Mouse (Mus musculus): ENCODE results near the gene Cacna2d2. TPM values are rescaled to one million over a fixed set of nuclear protein-coding genes. Genes with fewer than 3 reads are reported as not detected.

Gene Cacna2d2
- polyA plus RNA-seq, 1 experiment: 5.3 TPM

DNA sequence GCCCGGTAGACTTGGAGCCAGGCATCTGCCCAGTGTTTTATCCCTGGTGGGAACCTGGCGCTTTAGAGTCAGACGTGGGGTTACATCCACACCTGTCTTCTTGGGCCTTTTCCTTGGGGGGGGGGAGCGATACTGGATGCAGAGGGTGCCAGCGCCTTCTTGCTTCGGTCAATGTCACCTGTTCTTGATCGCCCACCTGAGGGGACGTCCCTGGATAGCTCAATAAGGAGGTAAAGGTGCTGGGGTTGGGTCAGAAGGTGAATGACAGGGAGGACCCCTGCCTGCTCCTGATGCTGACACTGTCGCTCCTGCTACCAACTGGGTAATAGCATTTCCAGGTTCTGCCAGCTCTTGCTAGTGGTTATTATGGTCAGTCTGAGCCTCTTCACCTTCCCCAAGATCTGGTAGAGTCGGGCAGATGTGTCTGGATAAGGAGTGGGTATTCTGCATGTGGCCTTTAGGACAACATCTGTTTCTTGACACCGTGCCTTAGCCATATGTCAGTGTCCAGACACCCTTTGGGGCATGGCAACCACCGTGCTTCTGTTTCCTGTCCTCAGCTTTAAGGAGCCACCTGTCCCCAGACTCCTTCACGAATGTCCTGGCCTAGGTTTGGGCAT is 1.4 kb downstream of the Cacna2d2 start:
- peaks cover 37% of the 10 kb centered on the region for H3K27me3 ChIP-seq (ENCODE audit: control insufficient read depth, insufficient read depth, low read length)
- H3K4me1 ChIP-seq (ENCODE audit: control insufficient read depth, insufficient read depth, insufficient read length, low read length): peaks cover 5% of the 10 kb centered on the region
- no peak for TF ChIP-seq POLR2A (IDR thresholded peaks at IDR 0.05; ENCODE audit: low read depth, low read length)
- TF ChIP-seq CTCF (IDR thresholded peaks at IDR 0.05; ENCODE audit: extremely low read depth, insufficient read length, insufficient replicate concordance, low read depth, low read length): no peak
- 20% methylated on average over 13 of the region's 13 CpGs for WGBS
- H3K4me3 ChIP-seq (ENCODE audit: low read depth, low read length): no peak overlapping the region; the same call in 1 of the 2 replicates
- no peak overlapping the region for H3K27ac ChIP-seq (ENCODE audit: insufficient read depth, low read depth, low read length)
- no peaks in the 10 kb centered on the region for H3K36me3 ChIP-seq (ENCODE audit: control insufficient read depth, insufficient read depth, low read length)

DNA sequence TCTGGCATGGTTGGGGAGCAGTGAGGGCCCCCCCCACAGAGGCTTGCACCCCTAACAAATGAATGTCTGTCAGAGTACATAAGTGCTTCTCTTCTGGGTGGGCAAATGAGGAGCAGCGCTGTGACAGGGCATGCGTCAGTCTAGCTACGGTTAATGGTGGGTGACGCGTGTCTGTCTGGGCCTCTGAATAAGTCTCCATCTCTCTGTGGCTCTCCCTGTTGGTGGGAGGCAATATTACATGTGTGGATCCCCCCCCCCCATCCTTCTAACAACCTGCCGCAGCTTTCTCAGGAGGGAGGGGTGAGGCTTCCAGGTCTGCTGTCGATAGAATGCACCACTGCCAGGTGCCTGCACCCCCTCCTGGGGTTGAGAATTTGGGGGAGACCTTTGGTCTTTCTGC is 3.7 kb downstream of the Cacna2d2 start:
- TF ChIP-seq POLR2A (IDR thresholded peaks at IDR 0.05; ENCODE audit: low read depth, low read length) (no peak), CTCF (IDR thresholded peaks at IDR 0.05; ENCODE audit: extremely low read depth, insufficient read length, insufficient replicate concordance, low read depth, low read length) (no peak)
- no peak overlapping the region for H3K27ac ChIP-seq (ENCODE audit: insufficient read depth, low read depth, low read length)
- H3K4me3 ChIP-seq (ENCODE audit: low read depth, low read length): no peak overlapping the region
- 61% methylated on average over 7 of the region's 7 CpGs for WGBS
- no peaks in the 10 kb centered on the region for H3K36me3 ChIP-seq (ENCODE audit: control insufficient read depth, insufficient read depth, low read length)
- H3K4me1 ChIP-seq (ENCODE audit: control insufficient read depth, insufficient read depth, insufficient read length, low read length): peaks cover 5% of the 10 kb centered on the region
- H3K27me3 ChIP-seq (ENCODE audit: control insufficient read depth, insufficient read depth, low read length): peaks cover 37% of the 10 kb centered on the region

DNA sequence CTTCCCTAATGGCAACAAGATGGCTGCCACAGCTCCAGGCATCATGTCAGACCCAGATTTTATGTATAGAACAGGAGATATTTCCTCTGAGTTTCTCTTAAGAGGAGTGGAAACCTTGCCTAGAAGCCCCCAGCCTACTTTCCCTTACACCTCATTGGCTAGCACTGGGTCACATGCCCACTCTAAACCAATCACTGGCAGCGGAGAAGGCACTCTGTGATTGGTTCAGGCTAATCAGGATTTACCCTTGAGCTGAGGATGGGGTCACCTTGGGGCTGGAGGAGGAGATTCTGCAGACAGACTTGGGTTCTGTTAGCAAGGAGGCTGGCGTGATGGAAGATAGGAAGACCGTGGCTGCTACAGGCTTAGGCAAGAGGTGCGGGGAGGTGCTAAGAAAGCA is 10.0 kb downstream of the Cacna2d2 start:
- H3K27ac ChIP-seq (ENCODE audit: insufficient read depth, low read depth, low read length): no peak overlapping the region
- no peaks in the 10 kb centered on the region for H3K36me3 ChIP-seq (ENCODE audit: control insufficient read depth, insufficient read depth, low read length)
- 73% methylated on average over 4 of the region's 4 CpGs for WGBS
- H3K4me3 ChIP-seq (ENCODE audit: low read depth, low read length): no peak overlapping the region
- no peaks in the 10 kb centered on the region for H3K27me3 ChIP-seq (ENCODE audit: control insufficient read depth, insufficient read depth, low read length)
- H3K4me1 ChIP-seq (ENCODE audit: control insufficient read depth, insufficient read depth, insufficient read length, low read length): no peaks in the 10 kb centered on the region
- TF ChIP-seq CTCF (IDR thresholded peaks at IDR 0.05; ENCODE audit: extremely low read depth, insufficient read length, insufficient replicate concordance, low read depth, low read length): no peak
- no peak for TF ChIP-seq POLR2A (IDR thresholded peaks at IDR 0.05; ENCODE audit: low read depth, low read length)

DNA sequence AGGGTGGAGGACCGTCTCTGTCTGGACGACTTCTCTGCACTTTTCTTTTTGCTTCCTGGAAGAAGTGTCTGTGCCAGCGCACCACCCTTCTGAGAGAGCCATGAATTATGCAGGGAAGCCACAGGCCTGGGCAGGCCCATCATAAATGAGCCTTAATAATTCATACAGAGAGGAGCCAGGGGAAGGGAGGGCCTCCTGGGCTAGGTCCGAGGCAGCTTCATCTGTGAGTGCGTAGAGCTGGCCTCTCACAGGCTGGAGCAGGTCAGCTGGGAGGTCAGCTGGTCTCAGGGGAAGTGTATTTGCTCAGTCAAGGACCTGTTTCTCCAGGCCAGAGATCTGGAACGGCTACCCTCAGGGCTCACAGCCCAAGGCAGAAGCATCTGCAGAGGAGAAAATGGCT is 17.7 kb downstream of the Cacna2d2 start:
- no peak overlapping the region for H3K27ac ChIP-seq (ENCODE audit: insufficient read depth, low read depth, low read length)
- no peaks in the 10 kb centered on the region for H3K27me3 ChIP-seq (ENCODE audit: control insufficient read depth, insufficient read depth, low read length)
- 36% methylated on average over 6 of the region's 6 CpGs for WGBS
- H3K36me3 ChIP-seq (ENCODE audit: control insufficient read depth, insufficient read depth, low read length): no peaks in the 10 kb centered on the region
- H3K4me1 ChIP-seq (ENCODE audit: control insufficient read depth, insufficient read depth, insufficient read length, low read length): no peaks in the 10 kb centered on the region
- TF ChIP-seq POLR2A (IDR thresholded peaks at IDR 0.05; ENCODE audit: low read depth, low read length) (no peak), CTCF (IDR thresholded peaks at IDR 0.05; ENCODE audit: extremely low read depth, insufficient read length, insufficient replicate concordance, low read depth, low read length) (no peak)
- no peak overlapping the region for H3K4me3 ChIP-seq (ENCODE audit: low read depth, low read length)

DNA sequence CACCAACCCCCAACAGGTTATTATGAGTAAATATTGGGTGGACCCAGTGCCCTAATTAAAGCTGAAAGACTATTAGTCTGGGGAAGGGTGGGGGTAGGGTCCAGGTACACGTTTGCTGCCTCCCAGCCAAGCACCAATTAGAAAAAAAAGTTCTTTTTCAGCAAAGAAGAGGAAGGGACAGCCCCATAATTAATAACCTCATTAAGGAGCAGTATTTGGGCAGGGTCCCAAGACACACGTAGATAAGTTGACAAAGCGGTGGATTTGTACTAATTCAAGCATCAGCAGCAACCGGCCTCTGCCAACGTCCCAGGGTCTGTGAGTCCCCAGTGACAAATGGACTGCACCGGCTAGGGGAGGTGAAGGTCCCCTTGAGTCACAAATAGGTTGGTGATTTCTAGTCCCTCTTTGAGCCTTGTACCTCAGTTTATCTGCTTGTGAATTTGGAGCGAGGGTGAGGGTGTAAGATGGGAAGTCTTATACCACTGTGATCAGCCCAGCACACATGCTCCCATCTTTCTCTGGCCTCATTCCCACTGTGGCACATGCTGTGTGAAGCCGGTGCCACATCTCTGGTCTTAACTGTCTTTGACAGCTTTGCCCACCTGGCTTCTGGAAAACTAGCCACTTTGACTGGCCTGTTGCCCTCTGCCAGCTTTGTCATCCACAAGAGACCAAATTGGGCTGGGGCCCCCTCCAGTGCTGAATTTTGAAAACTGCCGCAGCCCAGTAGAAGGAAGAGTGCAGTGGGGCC is 20.3 kb downstream of the Cacna2d2 start:
- Histone ChIP-seq H3K4me3 (ENCODE audit: low read depth, low read length) (no peak overlapping the region), H3K27ac (ENCODE audit: insufficient read depth, low read depth, low read length) (no peak overlapping the region), H3K27me3 (ENCODE audit: control insufficient read depth, insufficient read depth, low read length) (no peaks in the 10 kb centered on the region), H3K36me3 (ENCODE audit: control insufficient read depth, insufficient read depth, low read length) (no peaks in the 10 kb centered on the region), H3K4me1 (ENCODE audit: control insufficient read depth, insufficient read depth, insufficient read length, low read length) (no peaks in the 10 kb centered on the region)
- WGBS: 58% methylated on average over 9 of the region's 9 CpGs
- TF ChIP-seq POLR2A (IDR thresholded peaks at IDR 0.05; ENCODE audit: low read depth, low read length) (no peak), CTCF (IDR thresholded peaks at IDR 0.05; ENCODE audit: extremely low read depth, insufficient read length, insufficient replicate concordance, low read depth, low read length) (no peak)

DNA sequence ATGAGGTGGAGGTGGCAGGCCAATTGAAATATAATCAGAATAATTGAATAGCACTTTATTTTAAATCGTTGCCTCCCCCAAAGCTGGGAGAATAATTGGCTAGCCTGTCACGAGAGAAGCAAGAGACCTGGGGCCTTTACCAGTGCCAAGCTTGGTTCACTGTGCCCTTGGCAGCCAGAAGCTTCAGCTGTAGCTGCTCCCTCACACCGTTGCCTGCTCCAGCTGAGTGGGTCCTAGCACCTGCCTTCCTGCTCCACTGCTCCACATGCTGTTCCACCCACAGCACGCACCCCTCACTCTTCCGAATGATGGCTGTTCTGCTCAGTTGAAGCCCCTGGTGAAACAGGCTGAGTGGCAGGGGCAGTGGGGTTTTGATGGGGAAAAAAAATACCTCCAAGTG is 21.5 kb downstream of the Cacna2d2 start:
- H3K27ac ChIP-seq (ENCODE audit: insufficient read depth, low read depth, low read length): no peak overlapping the region
- H3K36me3 ChIP-seq (ENCODE audit: control insufficient read depth, insufficient read depth, low read length): no peaks in the 10 kb centered on the region
- no peak overlapping the region for H3K4me3 ChIP-seq (ENCODE audit: low read depth, low read length)
- no peak for TF ChIP-seq CTCF (IDR thresholded peaks at IDR 0.05; ENCODE audit: extremely low read depth, insufficient read length, insufficient replicate concordance, low read depth, low read length)
- TF ChIP-seq POLR2A (IDR thresholded peaks at IDR 0.05; ENCODE audit: low read depth, low read length): no peak
- WGBS: 80% methylated on average over 5 of the region's 5 CpGs
- no peaks in the 10 kb centered on the region for H3K4me1 ChIP-seq (ENCODE audit: control insufficient read depth, insufficient read depth, insufficient read length, low read length)
- H3K27me3 ChIP-seq (ENCODE audit: control insufficient read depth, insufficient read depth, low read length): no peaks in the 10 kb centered on the region

DNA sequence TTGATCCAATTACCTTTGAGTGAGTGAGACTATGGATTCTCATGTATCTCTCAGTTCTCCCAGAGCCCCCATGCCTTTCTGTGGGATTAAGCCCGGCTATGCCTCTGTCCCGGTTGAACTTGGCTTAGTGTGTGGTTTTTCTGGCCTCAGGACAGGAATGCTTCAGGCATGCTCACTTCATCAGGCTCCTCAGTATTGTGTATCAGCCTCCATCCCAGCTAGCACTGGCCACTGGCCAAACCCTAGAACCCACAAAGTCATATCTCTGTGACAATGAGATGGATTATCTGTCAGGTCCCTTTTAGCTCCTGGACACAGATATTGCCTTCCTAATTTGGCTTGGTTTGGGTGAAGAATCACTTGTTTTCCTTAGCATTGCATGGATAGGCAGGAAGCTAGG is 23.5 kb downstream of the Cacna2d2 start:
- Histone ChIP-seq H3K36me3 (ENCODE audit: control insufficient read depth, insufficient read depth, low read length) (no peaks in the 10 kb centered on the region), H3K27me3 (ENCODE audit: control insufficient read depth, insufficient read depth, low read length) (no peaks in the 10 kb centered on the region), H3K4me1 (ENCODE audit: control insufficient read depth, insufficient read depth, insufficient read length, low read length) (no peaks in the 10 kb centered on the region), H3K4me3 (ENCODE audit: low read depth, low read length) (no peak overlapping the region), H3K27ac (ENCODE audit: insufficient read depth, low read depth, low read length) (no peak overlapping the region)
- 61% methylated on average over 2 of the region's 2 CpGs for WGBS
- TF ChIP-seq POLR2A (IDR thresholded peaks at IDR 0.05; ENCODE audit: low read depth, low read length): no peak
- no peak for TF ChIP-seq CTCF (IDR thresholded peaks at IDR 0.05; ENCODE audit: extremely low read depth, insufficient read length, insufficient replicate concordance, low read depth, low read length)

Measured in small intestine, adult 2 months (tissue).